Mouse (Mus musculus) heart, embryonic 10.5 days (tissue): ENCODE results near the gene Strap. TPM values are rescaled to one million over a fixed set of nuclear protein-coding genes. Genes with fewer than 3 reads are reported as not detected.
A peak's percentile ranks its signal among the peaks of the same experiment; 100 is the strongest.

Experiments
- DNase-seq: peaks from one replicate; pipeline ENCODE4 v3.0.0-alpha.2; 2017; ENCODE audit warnings: low spot score
- H3K27ac ChIP-seq: fragments of 300-500 bp; sonication (generic); 2 replicates; pipeline ENCODE4 v1.5.1; 2016; ENCODE audit warnings: mild to moderate bottlenecking
- H3K27me3 ChIP-seq: fragments of 300-500 bp; sonication (generic); 2 replicates; pipeline ENCODE4 v1.6.1; 2016; ENCODE audit warnings: mild to moderate bottlenecking; ENCODE audit not compliant: poor library complexity, insufficient read depth, severe bottlenecking
- H3K36me3 ChIP-seq: fragments of 300-500 bp; sonication (generic); 2 replicates; pipeline ENCODE4 v1.6.1; 2016; ENCODE audit warnings: mild to moderate bottlenecking, moderate library complexity
- H3K4me1 ChIP-seq: fragments of 300-500 bp; sonication (generic); 2 replicates; pipeline ENCODE4 v1.6.1; 2016; ENCODE audit warnings: mild to moderate bottlenecking
- H3K4me3 ChIP-seq: fragments of 300-500 bp; sonication (generic); 2 replicates; pipeline ENCODE4 v1.5.1; 2016; ENCODE audit warnings: mild to moderate bottlenecking, moderate library complexity
- H3K9me3 ChIP-seq: fragments of 300-500 bp; sonication (generic); 2 replicates; pipeline ENCODE4 v1.6.1; 2016; ENCODE audit warnings: mild to moderate bottlenecking, moderate library complexity
- WGBS: fragments of 180-500 bp; shearing (Covaris S2); methylation state at CpG from one replicate; pipeline ENCODE4 v1.1.7; 2016; 5-methylcytosine and 5-hydroxymethylcytosine counted together
- polyA plus RNA-seq: library from polyadenylated mRNA; unstranded; fragments of >200 nt; fragmentation: Nextera tagmentation; extraction: Ambion mirVana; gene quantifications from 2 replicates; pipeline ENCODE4 v1.2.1, GENCODE M21; 2016

Gene Strap
- polyA plus RNA-seq: 154 and 170 TPM in 2 replicates

DNA sequence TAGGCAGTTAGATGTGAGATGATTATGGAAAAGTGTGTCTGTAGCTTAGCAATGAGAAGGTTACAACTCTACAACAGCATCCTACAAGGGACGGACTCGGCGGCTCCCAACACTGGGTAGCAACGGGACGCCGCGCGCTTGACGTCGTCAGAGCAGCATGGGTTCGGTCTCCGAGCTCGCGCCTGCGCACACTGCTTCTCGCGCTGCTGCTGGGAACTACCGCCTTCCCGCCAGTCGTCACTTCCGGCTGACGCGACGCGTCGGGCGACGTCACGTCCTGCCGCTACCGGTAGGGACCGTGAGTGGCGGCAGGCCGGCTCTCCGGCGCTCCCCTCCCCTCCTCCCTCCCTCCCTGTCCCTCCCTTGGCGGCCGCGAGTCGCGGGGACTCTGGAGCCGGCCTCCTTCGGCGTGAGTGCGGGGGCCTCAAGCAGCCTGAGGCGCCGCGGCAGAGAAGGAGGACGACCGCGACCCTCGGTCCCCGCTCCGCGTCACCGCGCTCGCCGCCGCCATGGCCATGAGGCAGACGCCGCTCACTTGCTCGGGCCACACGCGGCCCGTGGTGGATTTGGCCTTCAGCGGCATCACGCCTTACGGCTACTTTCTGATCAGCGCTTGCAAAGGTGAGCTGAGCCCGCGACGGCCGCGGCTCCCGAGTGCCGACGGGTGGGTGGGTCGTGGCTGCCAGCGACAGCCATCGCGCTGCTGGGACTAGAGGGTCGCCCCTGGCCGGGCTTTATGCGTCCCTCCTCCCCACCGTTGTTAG lies at the start of gene Strap:
Strap (plus strand) TSS at position 233 of the 764 bp plus-strand sequence.
- H3K36me3 ChIP-seq: peaks cover 14% of the 10 kb centered on the region
- no peaks in the 10 kb centered on the region for H3K9me3 ChIP-seq
- peaks cover 9% of the 10 kb centered on the region for H3K4me1 ChIP-seq
- WGBS: under 1% methylated on average over 80 of the region's 86 CpGs
- H3K27ac ChIP-seq: peak within 1 kb of the TSS; percentile 96
- peak within 1 kb of the TSS; percentile 79 for H3K4me3 ChIP-seq
- H3K27me3 ChIP-seq: no peaks in the 10 kb centered on the region
- peak; percentile 98 for DNase-seq

DNA sequence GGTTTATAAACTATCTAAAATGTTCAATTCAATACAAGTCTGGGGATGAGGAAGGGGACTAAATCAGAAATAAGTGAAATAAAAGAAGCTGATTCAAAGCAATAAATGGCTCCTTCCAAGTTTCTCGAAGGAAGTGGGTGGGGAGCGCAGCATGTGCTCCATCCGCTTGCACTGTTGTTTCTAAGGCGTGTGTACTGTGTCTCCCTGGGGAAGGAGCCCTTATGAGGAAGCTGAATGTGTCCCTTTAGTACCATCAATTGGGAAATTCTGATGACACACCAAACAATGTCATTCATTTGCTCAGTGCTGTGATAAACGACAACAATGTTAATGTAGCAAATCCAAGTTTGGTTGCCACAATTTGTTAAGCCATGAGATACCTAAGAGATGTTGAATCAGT lies 47.2 kb upstream of the Strap start:
- Histone ChIP-seq H3K4me1 (no peaks in the 10 kb centered on the region), H3K4me3 (no peak overlapping the region), H3K36me3 (no peaks in the 10 kb centered on the region), H3K27me3 (no peaks in the 10 kb centered on the region), H3K9me3 (no peaks in the 10 kb centered on the region), H3K27ac (no peak overlapping the region)
- 92% methylated on average over 5 of the region's 5 CpGs for WGBS
- DNase-seq: no peak

DNA sequence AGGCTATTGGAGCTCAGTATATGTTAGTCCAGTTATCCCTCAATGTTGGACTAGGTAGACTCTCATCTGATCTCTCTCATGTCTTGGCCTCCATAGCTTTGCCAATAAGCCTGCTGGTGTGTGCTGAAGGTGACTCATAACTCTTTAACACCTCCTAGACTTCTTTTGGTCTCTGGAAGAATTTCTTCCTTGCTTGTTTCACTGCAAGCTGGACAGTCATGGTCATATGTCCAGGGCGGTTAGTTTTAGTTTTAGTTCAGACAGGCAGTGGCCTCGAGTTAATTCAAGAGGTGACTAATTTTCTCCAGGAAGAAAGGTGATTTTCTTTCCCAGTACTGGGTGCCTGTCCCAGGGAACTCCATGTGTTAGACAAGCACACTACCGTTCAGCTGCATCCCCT lies 46.8 kb upstream of the Strap start:
- DNase-seq: no peak
- H3K27ac ChIP-seq: no peak overlapping the region
- no peak overlapping the region for H3K4me3 ChIP-seq
- H3K4me1 ChIP-seq: no peaks in the 10 kb centered on the region
- H3K36me3 ChIP-seq: no peaks in the 10 kb centered on the region
- H3K9me3 ChIP-seq: no peaks in the 10 kb centered on the region
- 79% methylated on average over 3 of the region's 3 CpGs for WGBS
- H3K27me3 ChIP-seq: no peaks in the 10 kb centered on the region

DNA sequence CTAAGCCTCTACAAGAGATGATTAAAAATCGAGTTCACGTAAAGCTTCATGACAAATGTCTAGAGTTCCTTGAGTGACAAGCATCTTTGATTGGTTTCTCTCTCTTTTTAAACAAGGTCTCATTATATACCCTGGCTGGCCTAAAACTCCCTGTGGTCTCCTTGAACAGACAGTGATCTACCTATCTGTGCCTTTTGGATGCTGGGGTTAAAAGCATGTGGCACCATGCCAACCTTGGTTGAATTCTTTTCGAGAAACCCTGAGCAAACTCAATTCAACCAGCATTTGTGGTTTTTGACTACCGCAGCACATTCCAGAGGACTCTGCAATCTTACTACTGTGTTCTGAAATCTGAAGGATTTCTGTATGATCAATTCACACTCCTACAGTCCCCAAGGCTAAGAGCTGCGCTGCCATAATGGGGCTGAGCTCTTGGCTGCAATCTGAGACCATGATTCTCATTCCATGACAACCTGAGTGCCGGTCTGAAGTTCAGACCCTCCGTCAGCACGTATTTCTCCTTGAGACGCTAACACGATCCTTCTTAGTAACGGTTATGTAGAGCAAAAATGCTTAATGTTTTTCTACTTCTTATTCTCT lies 46.3 kb upstream of the Strap start:
- H3K4me3 ChIP-seq: no peak overlapping the region
- DNase-seq: no peak
- no peaks in the 10 kb centered on the region for H3K36me3 ChIP-seq
- no peak overlapping the region for H3K27ac ChIP-seq
- H3K9me3 ChIP-seq: no peaks in the 10 kb centered on the region
- WGBS: 87% methylated on average over 11 of the region's 11 CpGs
- H3K27me3 ChIP-seq: no peaks in the 10 kb centered on the region
- no peaks in the 10 kb centered on the region for H3K4me1 ChIP-seq

DNA sequence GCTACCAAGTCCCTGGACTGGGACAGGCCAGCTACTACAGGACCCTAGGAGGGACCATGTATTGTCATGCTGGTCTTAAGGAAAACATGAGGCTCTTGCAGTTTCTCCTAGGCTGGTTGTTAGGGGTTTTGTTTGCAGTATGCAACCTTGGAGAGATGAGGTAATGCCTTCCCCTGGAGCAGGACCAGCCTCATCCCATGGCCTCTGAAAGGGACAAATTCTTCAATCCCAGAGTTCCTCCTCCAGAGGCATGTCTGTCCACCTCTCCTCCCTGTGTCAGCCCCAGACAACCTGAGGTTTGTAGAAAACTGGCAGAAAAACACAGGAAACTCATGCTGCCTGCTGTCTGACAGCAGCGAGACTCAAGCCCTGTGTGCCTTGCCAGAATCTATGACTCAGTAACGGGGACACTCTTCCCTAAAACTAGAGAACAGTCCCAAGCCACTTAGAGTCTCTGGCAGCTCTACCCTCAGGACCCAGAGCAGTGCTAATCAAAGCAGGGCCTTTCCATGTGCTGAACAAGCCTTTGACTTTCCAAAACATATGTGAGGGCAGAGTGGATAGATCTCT lies 44.2 kb upstream of the Strap start:
- DNase-seq: no peak
- no peaks in the 10 kb centered on the region for H3K27me3 ChIP-seq
- no peaks in the 10 kb centered on the region for H3K4me1 ChIP-seq
- H3K9me3 ChIP-seq: no peaks in the 10 kb centered on the region
- H3K4me3 ChIP-seq: no peak overlapping the region
- no peak overlapping the region for H3K27ac ChIP-seq
- no peaks in the 10 kb centered on the region for H3K36me3 ChIP-seq
- 58% methylated on average over 2 of the region's 2 CpGs for WGBS

DNA sequence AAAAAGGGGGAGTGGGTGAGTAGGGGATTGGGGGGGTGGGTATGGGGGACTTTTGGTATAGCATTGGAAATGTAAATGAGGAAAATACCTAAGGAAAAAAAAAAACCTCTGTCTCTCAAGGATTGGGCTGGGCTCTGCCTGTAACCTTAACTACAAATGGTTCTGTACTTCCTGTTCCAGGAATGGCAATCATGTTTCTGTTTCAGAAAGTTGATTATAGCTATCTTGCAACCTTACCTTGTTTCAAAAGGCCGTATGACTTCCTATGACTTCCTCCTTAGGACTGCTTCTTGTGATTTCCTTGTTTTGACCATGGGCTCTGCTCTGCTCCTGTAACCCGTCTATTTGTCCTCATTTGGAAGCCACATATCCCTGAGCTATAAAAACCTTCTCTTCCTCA lies 40.6 kb upstream of the Strap start:
- Histone ChIP-seq H3K27ac (no peak overlapping the region), H3K9me3 (no peaks in the 10 kb centered on the region), H3K36me3 (no peaks in the 10 kb centered on the region), H3K4me1 (peaks cover 2% of the 10 kb centered on the region; the same call in 1 of the 2 replicates), H3K27me3 (no peaks in the 10 kb centered on the region), H3K4me3 (no peak overlapping the region)
- DNase-seq: no peak
- 72% methylated on average over 2 of the region's 2 CpGs for WGBS

DNA sequence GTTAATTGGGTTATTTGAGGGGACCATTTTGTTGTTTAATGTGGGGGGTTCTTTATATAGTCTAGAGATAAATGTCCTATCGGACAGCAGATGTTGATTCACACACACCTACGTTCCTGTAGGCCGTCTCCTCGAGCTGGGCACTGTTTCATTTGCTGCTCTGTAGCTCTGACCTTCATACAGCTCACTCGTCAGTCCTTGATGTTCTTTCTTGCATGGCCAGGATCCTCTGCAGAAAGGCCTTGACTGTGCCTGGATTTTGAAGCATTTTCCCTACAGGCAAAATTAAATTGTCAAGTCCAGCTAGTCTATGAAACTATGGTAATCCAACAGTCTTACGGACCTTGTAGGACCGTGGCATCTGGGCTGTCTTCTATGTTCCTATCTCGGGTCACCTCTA lies 39.8 kb upstream of the Strap start:
- no peaks in the 10 kb centered on the region for H3K36me3 ChIP-seq
- no peak overlapping the region for H3K4me3 ChIP-seq
- no peaks in the 10 kb centered on the region for H3K9me3 ChIP-seq
- no peak for DNase-seq
- H3K4me1 ChIP-seq: peaks cover 2% of the 10 kb centered on the region; the same call in 1 of the 2 replicates
- H3K27ac ChIP-seq: no peak overlapping the region
- WGBS: 86% methylated on average over 8 of the region's 8 CpGs
- H3K27me3 ChIP-seq: no peaks in the 10 kb centered on the region

DNA sequence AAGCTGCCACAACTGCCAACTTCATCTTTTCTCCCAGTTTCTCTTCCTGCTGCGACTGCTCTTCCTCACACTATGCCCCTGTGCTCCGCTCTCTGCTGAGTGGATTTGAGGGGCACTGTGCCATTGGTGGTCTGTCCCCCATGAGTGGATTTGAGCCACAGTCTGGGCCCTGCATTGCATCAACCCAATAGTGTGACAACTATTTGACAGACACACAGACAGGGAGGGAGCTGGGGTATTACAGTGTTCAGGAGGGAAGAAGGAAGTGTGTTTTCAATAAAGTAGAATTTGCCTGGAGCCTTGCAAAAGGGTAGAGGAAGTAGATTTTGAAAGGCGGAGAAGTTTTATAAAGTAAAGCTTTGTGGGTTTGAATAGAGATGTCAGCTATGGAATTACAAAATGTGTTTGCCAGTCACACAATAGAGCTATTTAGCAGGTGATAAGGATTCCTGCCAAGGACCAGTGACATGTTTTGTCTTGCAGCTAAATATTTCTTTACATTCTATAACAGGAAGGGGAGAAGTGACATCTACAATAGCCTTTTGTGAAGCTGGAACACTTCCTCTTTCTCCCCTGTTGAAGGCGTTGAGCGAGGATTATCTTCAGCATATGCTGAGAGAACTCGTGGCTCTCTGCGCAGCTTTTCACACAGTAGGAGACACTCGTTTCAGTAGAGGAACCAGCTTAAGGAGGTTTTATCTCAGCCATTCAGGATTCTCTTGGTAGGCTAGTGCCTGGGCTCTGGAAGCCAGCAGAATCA lies 38.3 kb upstream of the Strap start:
- Histone ChIP-seq H3K27me3 (no peaks in the 10 kb centered on the region), H3K4me1 (peaks cover 2% of the 10 kb centered on the region; the same call in 1 of the 2 replicates), H3K27ac (no peak overlapping the region), H3K36me3 (no peaks in the 10 kb centered on the region), H3K4me3 (no peak overlapping the region), H3K9me3 (no peaks in the 10 kb centered on the region)
- no peak for DNase-seq
- 58% methylated on average over 8 of the region's 8 CpGs for WGBS

DNA sequence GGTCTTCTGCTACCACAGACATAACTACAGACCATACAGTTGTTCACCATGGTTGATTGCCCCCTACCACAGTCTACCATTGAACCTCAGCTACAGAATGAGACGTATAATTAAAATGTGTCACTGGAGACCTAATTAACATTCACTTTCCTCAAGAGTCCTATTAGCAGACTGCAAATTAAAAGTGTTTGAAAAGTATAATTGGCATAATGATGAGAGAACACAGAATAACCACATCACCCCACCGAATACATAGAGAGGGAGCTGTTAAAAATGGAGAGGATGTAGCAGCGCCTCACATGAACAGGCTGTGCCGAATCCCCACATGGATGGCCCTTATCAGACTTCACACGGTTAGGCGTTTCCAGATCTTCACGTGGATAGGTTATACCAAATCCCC lies 35.4 kb upstream of the Strap start:
- Histone ChIP-seq H3K4me3 (no peak overlapping the region), H3K27me3 (no peaks in the 10 kb centered on the region), H3K36me3 (no peaks in the 10 kb centered on the region), H3K4me1 (peaks cover 12% of the 10 kb centered on the region), H3K9me3 (no peaks in the 10 kb centered on the region), H3K27ac (no peak overlapping the region)
- DNase-seq: no peak
- 88% methylated on average over 7 of the region's 7 CpGs for WGBS

DNA sequence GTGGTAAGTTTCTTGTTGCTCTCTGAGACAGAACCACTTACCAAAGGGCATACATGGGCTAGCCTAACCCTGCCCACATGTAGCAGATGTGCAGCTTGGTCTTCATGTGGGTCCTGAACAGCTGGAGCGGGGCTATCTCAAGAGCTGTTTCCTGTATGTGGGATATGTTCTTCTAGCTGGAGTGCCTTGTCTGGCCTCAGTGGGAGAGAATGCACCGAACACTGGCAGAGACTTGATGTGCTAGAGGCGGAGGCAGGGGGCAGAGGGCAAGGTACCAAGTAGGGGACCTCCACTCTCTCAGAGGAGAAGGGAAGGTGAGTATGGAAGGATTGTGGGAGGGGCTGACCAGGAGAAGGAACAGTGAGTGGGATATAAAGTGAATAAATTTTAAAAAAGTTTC lies 32.7 kb upstream of the Strap start:
- Histone ChIP-seq H3K9me3 (no peaks in the 10 kb centered on the region), H3K4me1 (peaks cover 16% of the 10 kb centered on the region), H3K4me3 (no peak overlapping the region), H3K27me3 (no peaks in the 10 kb centered on the region), H3K36me3 (no peaks in the 10 kb centered on the region), H3K27ac (peak overlapping the region; percentile 1; the same call in 1 of the 2 replicates)
- DNase-seq: peak; percentile 69
- 71% methylated on average over 3 of the region's 3 CpGs for whole genome bisulfite sequencing

DNA sequence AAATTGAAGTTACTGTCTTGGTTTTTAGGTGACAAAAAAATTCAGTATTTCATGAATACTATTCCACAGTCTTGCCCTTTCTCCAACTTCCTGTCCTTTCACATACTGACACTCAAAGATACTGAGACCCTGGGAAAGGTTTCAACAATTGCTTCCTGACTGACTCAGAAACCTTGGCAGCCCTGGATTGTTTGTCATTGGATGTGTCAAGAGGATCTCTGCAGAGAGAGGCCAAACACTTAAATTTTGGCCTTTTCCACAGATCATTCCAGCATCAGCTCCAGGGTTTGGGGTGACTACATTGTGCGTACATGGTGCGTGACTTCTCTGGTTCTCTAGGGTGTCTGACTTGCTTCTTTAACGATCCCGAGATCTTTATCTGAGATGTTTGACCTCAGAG lies 32.0 kb upstream of the Strap start:
- DNase-seq: no peak

DNA sequence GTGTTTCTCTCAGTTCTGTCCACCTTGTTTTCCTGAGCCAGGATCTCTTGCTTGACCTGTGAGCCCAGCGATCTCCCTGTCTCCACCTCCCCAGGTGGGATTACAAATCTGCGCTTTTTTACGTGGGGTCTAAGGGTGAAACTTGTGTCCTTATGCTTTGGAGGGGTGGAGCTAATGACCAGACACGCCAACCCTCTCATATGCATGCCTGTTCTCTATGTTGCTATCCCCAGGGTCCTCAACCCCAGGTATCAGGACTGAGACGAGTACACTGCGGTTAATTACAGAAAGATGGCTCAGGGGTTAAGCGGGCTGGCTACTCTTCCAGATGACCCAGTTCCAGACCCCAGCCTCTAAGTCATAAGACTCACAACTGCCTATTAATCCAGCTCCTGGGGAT lies 31.4 kb upstream of the Strap start:
- Histone ChIP-seq H3K4me3 (no peak overlapping the region), H3K27me3 (no peaks in the 10 kb centered on the region), H3K9me3 (no peaks in the 10 kb centered on the region), H3K4me1 (peaks cover 16% of the 10 kb centered on the region), H3K27ac (peak overlapping the region; percentile 47; the same call in 1 of the 2 replicates), H3K36me3 (no peaks in the 10 kb centered on the region)
- DNase-seq: no peak
- 81% methylated on average over 7 of the region's 7 CpGs for WGBS

More for the DNA sequence above, 32.0 kb upstream of the Strap start:
- Histone ChIP-seq H3K27me3 (no peaks in the 10 kb centered on the region), H3K4me3 (no peak overlapping the region), H3K4me1 (peaks cover 16% of the 10 kb centered on the region), H3K36me3 (no peaks in the 10 kb centered on the region), H3K27ac (peak overlapping the region; percentile 47; the same call in 1 of the 2 replicates), H3K9me3 (no peaks in the 10 kb centered on the region)
- WGBS: 70% methylated on average over 4 of the region's 4 CpGs
